Mouse (Mus musculus): ENCODE measurements around the gene Ttc3. TPM values are rescaled to one million over a fixed set of nuclear protein-coding genes. Genes with fewer than 3 reads are reported as not detected.
"Not testable (repeated sequence)": the region's sequence is repeated elsewhere in the genome, so short reads cannot be mapped to it uniquely, and the experiment has no call there.

Ttc3 gene
- polyA plus RNA-seq, 1 experiment from 2014 or later: 815 TPM

GRCm38 (mm10) chr16:94335656-94336055, 34.8 kb upstream of the Ttc3 start:
- Histone ChIP-seq H3K9me3 (replicated peaks; ENCODE audit: control insufficient read depth, low read length) (no peaks in the 10 kb centered on the region), H3K4me1 (ENCODE audit: control insufficient read depth, insufficient read depth, low read length) (no peaks in the 10 kb centered on the region), H3K9ac (ENCODE audit: low read length) (no peak overlapping the region), H3K27ac (ENCODE audit: low read depth, low read length) (no peak overlapping the region), H3K27me3 (replicated peaks; ENCODE audit: control insufficient read depth, insufficient read depth, low read length) (no peaks in the 10 kb centered on the region), H3K4me3 (ENCODE audit: low read depth, low read length) (no peak overlapping the region), H3K36me3 (ENCODE audit: control insufficient read depth, insufficient read depth, low read length) (no peaks in the 10 kb centered on the region), H3K4me2 (ENCODE audit: low read length) (no peak overlapping the region)
- DNase-seq (ENCODE audit: low spot score): no peak
- no peak for ATAC-seq
- 30% methylated on average over 5 of the region's 5 CpGs for WGBS

- not testable (repeated sequence) for H3K27ac ChIP-seq (ENCODE audit: low read depth, low read length); ATAC-seq; H3K36me3 ChIP-seq (ENCODE audit: control insufficient read depth, insufficient read depth, low read length); H3K9ac ChIP-seq (ENCODE audit: low read length); H3K9me3 ChIP-seq (replicated peaks; ENCODE audit: control insufficient read depth, low read length); H3K27me3 ChIP-seq (replicated peaks; ENCODE audit: control insufficient read depth, insufficient read depth, low read length); H3K4me2 ChIP-seq (ENCODE audit: low read length); H3K4me3 ChIP-seq (ENCODE audit: low read depth, low read length); DNase-seq (ENCODE audit: low spot score); H3K4me1 ChIP-seq (ENCODE audit: control insufficient read depth, insufficient read depth, low read length)
- 92% methylated on average over 18 of the region's 22 CpGs for WGBS
These were observed 31.0 kb upstream of the Ttc3 start for GRCm38 (mm10) chr16:94339164-94340160.

- Histone ChIP-seq H3K36me3 (ENCODE audit: control insufficient read depth, insufficient read depth, low read length) (no peaks in the 10 kb centered on the region), H3K4me2 (ENCODE audit: low read length) (no peak overlapping the region), H3K9ac (ENCODE audit: low read length) (no peak overlapping the region), H3K4me3 (ENCODE audit: low read depth, low read length) (no peak overlapping the region), H3K9me3 (replicated peaks; ENCODE audit: control insufficient read depth, low read length) (no peaks in the 10 kb centered on the region), H3K27ac (ENCODE audit: low read depth, low read length) (no peak overlapping the region), H3K27me3 (replicated peaks; ENCODE audit: control insufficient read depth, insufficient read depth, low read length) (no peaks in the 10 kb centered on the region), H3K4me1 (ENCODE audit: control insufficient read depth, insufficient read depth, low read length) (0 out of 2 replicates have a peak, but pooled peaks cover 4% of the 10 kb centered on the region)
- ATAC-seq (no peak), DNase-seq (ENCODE audit: low spot score) (no peak)
- WGBS: 96% methylated on average over 1 of the region's 1 CpGs
These were observed 24.7 kb upstream of the Ttc3 start for GRCm38 (mm10) chr16:94345733-94346132.

- H3K4me1 ChIP-seq (ENCODE audit: control insufficient read depth, insufficient read depth, low read length): 0 out of 2 replicates have a peak, but pooled peaks cover 4% of the 10 kb centered on the region
- H3K27ac ChIP-seq (ENCODE audit: low read depth, low read length): no peak overlapping the region
- 81% methylated on average over 7 of the region's 7 CpGs for WGBS
- H3K9ac ChIP-seq (ENCODE audit: low read length): no peak overlapping the region
- H3K36me3 ChIP-seq (ENCODE audit: control insufficient read depth, insufficient read depth, low read length): no peaks in the 10 kb centered on the region
- H3K4me3 ChIP-seq (ENCODE audit: low read depth, low read length): no peak overlapping the region
- no peaks in the 10 kb centered on the region for H3K9me3 ChIP-seq (replicated peaks; ENCODE audit: control insufficient read depth, low read length)
- no peak overlapping the region for H3K4me2 ChIP-seq (ENCODE audit: low read length)
- H3K27me3 ChIP-seq (replicated peaks; ENCODE audit: control insufficient read depth, insufficient read depth, low read length): no peaks in the 10 kb centered on the region
- DNase-seq (ENCODE audit: low spot score): no peak
- no peak for ATAC-seq
These were observed 23.2 kb upstream of the Ttc3 start for GRCm38 (mm10) chr16:94347080-94347731.

- H3K4me1 ChIP-seq (ENCODE audit: control insufficient read depth, insufficient read depth, low read length): 0 out of 2 replicates have a peak, but pooled peaks cover 4% of the 10 kb centered on the region
- no peak overlapping the region for H3K4me3 ChIP-seq (ENCODE audit: low read depth, low read length)
- H3K36me3 ChIP-seq (ENCODE audit: control insufficient read depth, insufficient read depth, low read length): no peaks in the 10 kb centered on the region
- no peak for ATAC-seq
- no peaks in the 10 kb centered on the region for H3K27me3 ChIP-seq (replicated peaks; ENCODE audit: control insufficient read depth, insufficient read depth, low read length)
- 94% methylated on average over 2 of the region's 2 CpGs for WGBS
- H3K9ac ChIP-seq (ENCODE audit: low read length): no peak overlapping the region
- H3K9me3 ChIP-seq (replicated peaks; ENCODE audit: control insufficient read depth, low read length): no peaks in the 10 kb centered on the region
- H3K27ac ChIP-seq (ENCODE audit: low read depth, low read length): no peak overlapping the region
- DNase-seq (ENCODE audit: low spot score): no peak
- H3K4me2 ChIP-seq (ENCODE audit: low read length): no peak overlapping the region
These were observed 21.6 kb upstream of the Ttc3 start for GRCm38 (mm10) chr16:94348779-94349178.

- H3K9ac ChIP-seq (ENCODE audit: low read length): no peak overlapping the region
- no peak overlapping the region for H3K27ac ChIP-seq (ENCODE audit: low read depth, low read length)
- no peaks in the 10 kb centered on the region for H3K27me3 ChIP-seq (replicated peaks; ENCODE audit: control insufficient read depth, insufficient read depth, low read length)
- no peaks in the 10 kb centered on the region for H3K9me3 ChIP-seq (replicated peaks; ENCODE audit: control insufficient read depth, low read length)
- H3K4me3 ChIP-seq (ENCODE audit: low read depth, low read length): no peak overlapping the region
- no peak overlapping the region for H3K4me2 ChIP-seq (ENCODE audit: low read length)
- H3K36me3 ChIP-seq (ENCODE audit: control insufficient read depth, insufficient read depth, low read length): no peaks in the 10 kb centered on the region
- ATAC-seq (no peak), DNase-seq (ENCODE audit: low spot score) (peak; percentile 35)
- 61% methylated on average over 11 of the region's 11 CpGs for WGBS
- H3K4me1 ChIP-seq (ENCODE audit: control insufficient read depth, insufficient read depth, low read length): 0 out of 2 replicates have a peak, but pooled peaks cover 4% of the 10 kb centered on the region
These were observed 20.7 kb upstream of the Ttc3 start for GRCm38 (mm10) chr16:94349588-94350286.

- no peak for ATAC-seq
- Histone ChIP-seq H3K9ac (ENCODE audit: low read length) (no peak overlapping the region), H3K4me2 (ENCODE audit: low read length) (no peak overlapping the region), H3K4me1 (ENCODE audit: control insufficient read depth, insufficient read depth, low read length) (0 out of 2 replicates have a peak, but pooled peaks cover 4% of the 10 kb centered on the region), H3K9me3 (replicated peaks; ENCODE audit: control insufficient read depth, low read length) (no peaks in the 10 kb centered on the region), H3K36me3 (ENCODE audit: control insufficient read depth, insufficient read depth, low read length) (no peaks in the 10 kb centered on the region), H3K27me3 (replicated peaks; ENCODE audit: control insufficient read depth, insufficient read depth, low read length) (no peaks in the 10 kb centered on the region), H3K4me3 (ENCODE audit: low read depth, low read length) (no peak overlapping the region), H3K27ac (ENCODE audit: low read depth, low read length) (no peak overlapping the region)
- no peak for DNase-seq (ENCODE audit: low spot score)
- WGBS: 69% methylated on average over 10 of the region's 10 CpGs
These were observed 20.1 kb upstream of the Ttc3 start for GRCm38 (mm10) chr16:94350287-94350677.

GRCm38 (mm10) chr16:94354450-94354849, 16.0 kb upstream of the Ttc3 start:
- H3K9ac ChIP-seq (ENCODE audit: low read length): no peak overlapping the region
- H3K27ac ChIP-seq (ENCODE audit: low read depth, low read length): no peak overlapping the region
- no peaks in the 10 kb centered on the region for H3K9me3 ChIP-seq (replicated peaks; ENCODE audit: control insufficient read depth, low read length)
- WGBS: 57% methylated on average over 9 of the region's 9 CpGs
- no peaks in the 10 kb centered on the region for H3K36me3 ChIP-seq (ENCODE audit: control insufficient read depth, insufficient read depth, low read length)
- DNase-seq (ENCODE audit: low spot score): peak; percentile 43
- H3K4me3 ChIP-seq (ENCODE audit: low read depth, low read length): no peak overlapping the region
- ATAC-seq: 0 out of 2 replicates have a peak, but pooled peaks have one; percentile 44
- H3K4me2 ChIP-seq (ENCODE audit: low read length): no peak overlapping the region
- no peaks in the 10 kb centered on the region for H3K27me3 ChIP-seq (replicated peaks; ENCODE audit: control insufficient read depth, insufficient read depth, low read length)
- H3K4me1 ChIP-seq (ENCODE audit: control insufficient read depth, insufficient read depth, low read length): 0 out of 2 replicates have a peak, but pooled peaks cover 4% of the 10 kb centered on the region
